ENCODE assay signal across 10 mouse cellular contexts in genomic region chr10:81288601-81289000, GRCm38 (mm10). TPM values are rescaled to one million over a fixed set of nuclear protein-coding genes. Genes with fewer than 3 reads are reported as not detected.
DNase-seq lines count a peak whose midpoint lies in the region; ATAC-seq lines count a peak whose summit lies in the region.
"Had no signal": no experiment of that assay in that cellular context is flagged by ENCODE, and none has a peak within 500 bp of the region (broad histone marks: within the 10 kb centered on the region; RNA-seq: fewer than 3 reads in every experiment).

No protein-coding gene starts in this region.

- no peak overlapping the region for H3K27ac ChIP-seq in limb, embryonic 11.5 days (replicated peaks; ENCODE audit: low read depth, low read length)
- H3K27ac ChIP-seq in limb, embryonic 10.5 days: no peak overlapping the region
- peak overlapping the region; percentile 19 for H3K27ac ChIP-seq in lung, embryonic 16.5 days (ENCODE audit: low read length)

- H3K4me1 ChIP-seq in limb, embryonic 11.5 days (ENCODE audit: control insufficient read depth, insufficient read depth, low read length): peaks cover 14% of the 10 kb centered on the region
- peaks cover 29% of the 10 kb centered on the region for H3K4me1 ChIP-seq in limb, embryonic 10.5 days
- peaks cover 15% of the 10 kb centered on the region for H3K4me1 ChIP-seq in lung, embryonic 16.5 days (replicated peaks; ENCODE audit: control insufficient read depth, insufficient read depth, low read length)

- ATAC-seq in limb, embryonic 11.5 days (ENCODE audit: insufficient number of reproducible peaks, low FRiP score, low TSS enrichment, low read depth): no peak
- ATAC-seq in lung, embryonic 16.5 days (ENCODE audit: low read depth): no peak
- ATAC-seq in activated CD4-positive, CD25-positive, alpha-beta regulatory T cell, adult 4 months: no peak

- no peaks in the 10 kb centered on the region for H3K9me3 ChIP-seq in limb, embryonic 11.5 days (ENCODE audit: control insufficient read depth, low read length)
- no peaks in the 10 kb centered on the region for H3K9me3 ChIP-seq in limb, embryonic 10.5 days (replicated peaks)
- H3K9me3 ChIP-seq in lung, embryonic 16.5 days (ENCODE audit: control insufficient read depth, low read length): no peaks in the 10 kb centered on the region

- H3K9ac ChIP-seq in limb, embryonic 11.5 days (ENCODE audit: low read length): no peak overlapping the region
- no peak overlapping the region for H3K9ac ChIP-seq in lung, embryonic 16.5 days (ENCODE audit: low read length)

- intact Hi-C loops in left cerebral cortex, postnatal 25 days (cut with DNase I): loop anchor here (5.0 kb wide), 2 partner anchors 54 to 159 kb away; partner anchors contain the start of gene Gipc3

- peak; percentile 56 for DNase-seq in adrenal gland, postnatal 10 days
- DNase-seq in adrenal gland, adult 2 months: no peak
- DNase-seq in limb, embryonic 11.5 days (ENCODE audit: low spot score): peak; percentile 66
- DNase-seq in limb, embryonic 10.5 days (ENCODE audit: low spot score): no peak
- peak; percentile 43 for DNase-seq in c-Kit-positive CD71-positive TER-119-negative erythroid progenitor cells, embryonic 14.5 days (ENCODE audit: low read depth)
- DNase-seq in left cerebral cortex, postnatal 25 days (ENCODE audit: low spot score in 2 of 2): no peak

- WGBS in limb, embryonic 11.5 days: 31% methylated on average over 6 of the region's 6 CpGs
- 30% methylated on average over 6 of the region's 6 CpGs for WGBS in limb, embryonic 10.5 days
- 28% methylated on average over 6 of the region's 6 CpGs for WGBS in lung, embryonic 16.5 days

- peaks cover 40% of the 10 kb centered on the region for H3K27me3 ChIP-seq in limb, embryonic 11.5 days (ENCODE audit: control insufficient read depth, insufficient read depth, low read length)
- H3K27me3 ChIP-seq in limb, embryonic 10.5 days (ENCODE audit: low read depth, poor library complexity, severe bottlenecking): peaks cover 81% of the 10 kb centered on the region
- peaks cover 24% of the 10 kb centered on the region for H3K27me3 ChIP-seq in lung, embryonic 16.5 days (ENCODE audit: control insufficient read depth, insufficient read depth, low read depth, low read length)

- H3K36me3 ChIP-seq in limb, embryonic 11.5 days (ENCODE audit: control insufficient read depth, insufficient read depth, low read length): no peaks in the 10 kb centered on the region
- H3K36me3 ChIP-seq in limb, embryonic 10.5 days: no peaks in the 10 kb centered on the region
- H3K36me3 ChIP-seq in lung, embryonic 16.5 days (ENCODE audit: control insufficient read depth, insufficient read depth, low read length): no peaks in the 10 kb centered on the region

- H3K4me2 ChIP-seq in limb, embryonic 11.5 days (ENCODE audit: low read depth, severe bottlenecking): no peak overlapping the region
- H3K4me2 ChIP-seq in lung, embryonic 16.5 days (ENCODE audit: low read depth, low read length): 0 out of 2 replicates have a peak overlapping the region, but pooled peaks have one; percentile 0

- no peak overlapping the region for H3K4me3 ChIP-seq in limb, embryonic 11.5 days (ENCODE audit: low read depth, low read length)
- H3K4me3 ChIP-seq in limb, embryonic 10.5 days: no peak overlapping the region
- H3K4me3 ChIP-seq in lung, embryonic 16.5 days (ENCODE audit: low read length): no peak overlapping the region
- H3K4me3 ChIP-seq: erythroblast, embryonic 14.5 days had no signal

RNA-seq across cellular contexts. Expression of gene Tjp3, which starts 2.8 kb away (rescaled TPM):
- 1 to 10 TPM; 1.9 to 3.0 TPM for total RNA-seq in adrenal gland, postnatal 10 days (2021)
- under 1 TPM; 0.41 to 0.92 TPM for total RNA-seq in adrenal gland, adult 2 months (2021)
- polyA plus RNA-seq in adrenal gland, adult 2 months (2012; rRNA removed): 0.52 and 0.72 TPM in 2 replicates
- polyA plus RNA-seq in limb, embryonic 11.5 days (2014; fragmentation: Nextera tagmentation; extraction: Ambion mirVana): 2.0 TPM in 2 replicates
- polyA plus RNA-seq in limb, embryonic 10.5 days (2016; fragmentation: Nextera tagmentation; extraction: Ambion mirVana): 4.7 and 5.1 TPM in 2 replicates
- 29.3 and 32.9 TPM in 2 replicates for polyA plus RNA-seq in lung, embryonic 16.5 days (2015; fragmentation: Nextera tagmentation; extraction: Ambion mirVana)
- 1 to 10 TPM; 2.4 to 3.1 TPM for polyA plus RNA-seq in activated CD4-positive, CD25-positive, alpha-beta regulatory T cell, adult 4 months (2017; shearing (Covaris generic))
- under 1 TPM; 0.23 to 0.30 TPM for total RNA-seq in left cerebral cortex, postnatal 25 days (2021)
- polyA plus RNA-seq: C2C12 had no signal

RNA-seq across cellular contexts. Expression of gene Pip5k1c, which starts 4.2 kb away (rescaled TPM):
- 10 to 100 TPM; 39.2 to 48.9 TPM for total RNA-seq in adrenal gland, postnatal 10 days (2021)
- 10 to 100 TPM; 34.3 to 44.6 TPM for total RNA-seq in adrenal gland, adult 2 months (2021)
- polyA plus RNA-seq in adrenal gland, adult 2 months (2012; rRNA removed): 71.0 and 72.8 TPM in 2 replicates
- polyA plus RNA-seq in limb, embryonic 11.5 days (2014; fragmentation: Nextera tagmentation; extraction: Ambion mirVana): 49.0 and 60.6 TPM in 2 replicates
- polyA plus RNA-seq in limb, embryonic 10.5 days (2016; fragmentation: Nextera tagmentation; extraction: Ambion mirVana): 67.0 and 71.3 TPM in 2 replicates
- 41.0 and 43.1 TPM in 2 replicates for polyA plus RNA-seq in lung, embryonic 16.5 days (2015; fragmentation: Nextera tagmentation; extraction: Ambion mirVana)
- 10 to 100 TPM; 11.1 to 16.9 TPM for polyA plus RNA-seq in activated CD4-positive, CD25-positive, alpha-beta regulatory T cell, adult 4 months (2017; shearing (Covaris generic))
- 100 to 1,000 TPM; 402 to 420 TPM for total RNA-seq in left cerebral cortex, postnatal 25 days (2021)

RNA-seq across cellular contexts. Expression of gene Apba3, which starts 21.8 kb away (rescaled TPM):
- 10 to 100 TPM; 79.8 to 83.8 TPM for total RNA-seq in adrenal gland, postnatal 10 days (2021)
- total RNA-seq in adrenal gland, adult 2 months (2021): 100 to 1,000 TPM in 1 of 2 experiments, 10 to 100 TPM in 1; 83.5 to 121 TPM
- 165 and 188 TPM in 2 replicates for polyA plus RNA-seq in adrenal gland, adult 2 months (2012; rRNA removed)
- 45.3 and 46.3 TPM in 2 replicates for polyA plus RNA-seq in limb, embryonic 11.5 days (2014; fragmentation: Nextera tagmentation; extraction: Ambion mirVana)
- 56.5 and 57.6 TPM in 2 replicates for polyA plus RNA-seq in limb, embryonic 10.5 days (2016; fragmentation: Nextera tagmentation; extraction: Ambion mirVana)
- polyA plus RNA-seq in lung, embryonic 16.5 days (2015; fragmentation: Nextera tagmentation; extraction: Ambion mirVana): 61.2 and 69.2 TPM in 2 replicates
- 10 to 100 TPM; 10.2 to 18.0 TPM for polyA plus RNA-seq in activated CD4-positive, CD25-positive, alpha-beta regulatory T cell, adult 4 months (2017; shearing (Covaris generic))
- 10 to 100 TPM; 38.6 to 40.0 TPM for total RNA-seq in left cerebral cortex, postnatal 25 days (2021)

RNA-seq across cellular contexts. Expression of gene Mrpl54, which starts 21.9 kb away (rescaled TPM):
- total RNA-seq in adrenal gland, postnatal 10 days (2021): 100 to 1,000 TPM; 109 to 111 TPM
- total RNA-seq in adrenal gland, adult 2 months (2021): 100 to 1,000 TPM; 123 to 131 TPM
- polyA plus RNA-seq in adrenal gland, adult 2 months (2012; rRNA removed): 193 and 221 TPM in 2 replicates
- 198 and 217 TPM in 2 replicates for polyA plus RNA-seq in limb, embryonic 11.5 days (2014; fragmentation: Nextera tagmentation; extraction: Ambion mirVana)
- polyA plus RNA-seq in limb, embryonic 10.5 days (2016; fragmentation: Nextera tagmentation; extraction: Ambion mirVana): 234 and 258 TPM in 2 replicates
- polyA plus RNA-seq in lung, embryonic 16.5 days (2015; fragmentation: Nextera tagmentation; extraction: Ambion mirVana): 202 and 210 TPM in 2 replicates
- polyA plus RNA-seq in activated CD4-positive, CD25-positive, alpha-beta regulatory T cell, adult 4 months (2017; shearing (Covaris generic)): 100 to 1,000 TPM; 148 to 166 TPM
- 10 to 100 TPM; 42.5 to 47.3 TPM for total RNA-seq in left cerebral cortex, postnatal 25 days (2021)

RNA-seq across cellular contexts. Expression of gene Cactin, which starts 32.3 kb away (rescaled TPM):
- 10 to 100 TPM; 29.4 to 35.4 TPM for total RNA-seq in adrenal gland, postnatal 10 days (2021)
- total RNA-seq in adrenal gland, adult 2 months (2021): 10 to 100 TPM; 32.6 to 40.3 TPM
- polyA plus RNA-seq in adrenal gland, adult 2 months (2012; rRNA removed): 35.5 and 37.4 TPM in 2 replicates
- 35.9 and 40.0 TPM in 2 replicates for polyA plus RNA-seq in limb, embryonic 11.5 days (2014; fragmentation: Nextera tagmentation; extraction: Ambion mirVana)
- polyA plus RNA-seq in limb, embryonic 10.5 days (2016; fragmentation: Nextera tagmentation; extraction: Ambion mirVana): 62.5 and 67.7 TPM in 2 replicates
- polyA plus RNA-seq in lung, embryonic 16.5 days (2015; fragmentation: Nextera tagmentation; extraction: Ambion mirVana): 36.6 and 37.9 TPM in 2 replicates
- 1 to 10 TPM; 5.1 to 5.7 TPM for polyA plus RNA-seq in activated CD4-positive, CD25-positive, alpha-beta regulatory T cell, adult 4 months (2017; shearing (Covaris generic))
- total RNA-seq in left cerebral cortex, postnatal 25 days (2021): 10 to 100 TPM; 27.8 to 28.4 TPM

Comparison
In these comparisons a context has a peak if more than half of its experiments do, and no peak if none do; other contexts are left out.
1. DNase-seq: peak in adrenal gland, postnatal 10 days (single experiment), limb, embryonic 11.5 days (single experiment) and c-Kit-positive CD71-positive TER-119-negative erythroid progenitor cells, embryonic 14.5 days (single experiment); none in adrenal gland, adult 2 months (single experiment), limb, embryonic 10.5 days (single experiment) and left cerebral cortex, postnatal 25 days (0 of 2).